Mouse (Mus musculus): ENCODE results near the gene Slc2a1. TPM values are rescaled to one million over a fixed set of nuclear protein-coding genes. Genes with fewer than 3 reads are reported as not detected.

The Slc2a1 gene
- polyA plus RNA-seq (2012; rRNA removed) = 42.2 and 42.5 TPM in 2 replicates

GRCm38 (mm10) chr4:119108495-119109408, at the start of gene Slc2a1:
TSS of gene Slc2a1 (plus strand) at chr4:119108711.
- Histone ChIP-seq H3K27me3 (ENCODE audit: control insufficient read depth, insufficient read depth, low read length) (no peaks in the 10 kb centered on the region), H3K4me3 (ENCODE audit: control insufficient read depth, insufficient read depth, low read length) (peak within 1 kb of the TSS; percentile 71), H3K4me1 (replicated peaks; ENCODE audit: control insufficient read depth, insufficient read depth, low read length) (peaks cover 25% of the 10 kb centered on the region), H3K27ac (ENCODE audit: control insufficient read depth, insufficient read depth, low read length) (peak within 1 kb of the TSS; percentile 57), H3K36me3 (ENCODE audit: control insufficient read depth, insufficient read depth, low read length) (no peaks in the 10 kb centered on the region)
- no peak for TF ChIP-seq CTCF (IDR thresholded peaks at IDR 0.05; ENCODE audit: borderline replicate concordance, control insufficient read depth, extremely low read depth, insufficient read depth, low read length, poor library complexity)
- TF ChIP-seq POLR2A (IDR thresholded peaks at IDR 0.05; ENCODE audit: control insufficient read depth, extremely low read depth, insufficient read depth, low read length, poor library complexity) = peak; percentile 85
- DNase-seq = peak; percentile 89
- under 1% methylated on average over 88 of the region's 88 CpGs for WGBS

GRCm38 (mm10) chr4:119066791-119067190, 41.7 kb upstream of the Slc2a1 start:
- Histone ChIP-seq H3K4me3 (ENCODE audit: control insufficient read depth, insufficient read depth, low read length) (no peak overlapping the region), H3K4me1 (replicated peaks; ENCODE audit: control insufficient read depth, insufficient read depth, low read length) (no peaks in the 10 kb centered on the region), H3K27me3 (ENCODE audit: control insufficient read depth, insufficient read depth, low read length) (no peaks in the 10 kb centered on the region), H3K27ac (ENCODE audit: control insufficient read depth, insufficient read depth, low read length) (no peak overlapping the region), H3K36me3 (ENCODE audit: control insufficient read depth, insufficient read depth, low read length) (no peaks in the 10 kb centered on the region)
- TF ChIP-seq POLR2A (IDR thresholded peaks at IDR 0.05; ENCODE audit: control insufficient read depth, extremely low read depth, insufficient read depth, low read length, poor library complexity) = no peak
- no peak for TF ChIP-seq CTCF (IDR thresholded peaks at IDR 0.05; ENCODE audit: borderline replicate concordance, control insufficient read depth, extremely low read depth, insufficient read depth, low read length, poor library complexity)
- DNase-seq = no peak
- WGBS = 95% methylated on average over 3 of the region's 3 CpGs

- DNase-seq = no peak
- H3K27ac ChIP-seq (ENCODE audit: control insufficient read depth, insufficient read depth, low read length) = no peak overlapping the region
- H3K27me3 ChIP-seq (ENCODE audit: control insufficient read depth, insufficient read depth, low read length) = no peaks in the 10 kb centered on the region
- no peaks in the 10 kb centered on the region for H3K4me1 ChIP-seq (replicated peaks; ENCODE audit: control insufficient read depth, insufficient read depth, low read length)
- WGBS = 80% methylated on average over 2 of the region's 2 CpGs
- no peak overlapping the region for H3K4me3 ChIP-seq (ENCODE audit: control insufficient read depth, insufficient read depth, low read length)
- TF ChIP-seq POLR2A (IDR thresholded peaks at IDR 0.05; ENCODE audit: control insufficient read depth, extremely low read depth, insufficient read depth, low read length, poor library complexity) (no peak), CTCF (IDR thresholded peaks at IDR 0.05; ENCODE audit: borderline replicate concordance, control insufficient read depth, extremely low read depth, insufficient read depth, low read length, poor library complexity) (no peak)
- no peaks in the 10 kb centered on the region for H3K36me3 ChIP-seq (ENCODE audit: control insufficient read depth, insufficient read depth, low read length)
These were observed 41.3 kb upstream of the Slc2a1 start for GRCm38 (mm10) chr4:119067204-119067603.

GRCm38 (mm10) chr4:119068918-119069317, 39.6 kb upstream of the Slc2a1 start:
- H3K36me3 ChIP-seq (ENCODE audit: control insufficient read depth, insufficient read depth, low read length) = no peaks in the 10 kb centered on the region
- no peak overlapping the region for H3K27ac ChIP-seq (ENCODE audit: control insufficient read depth, insufficient read depth, low read length)
- no peaks in the 10 kb centered on the region for H3K4me1 ChIP-seq (replicated peaks; ENCODE audit: control insufficient read depth, insufficient read depth, low read length)
- H3K4me3 ChIP-seq (ENCODE audit: control insufficient read depth, insufficient read depth, low read length) = no peak overlapping the region
- TF ChIP-seq CTCF (IDR thresholded peaks at IDR 0.05; ENCODE audit: borderline replicate concordance, control insufficient read depth, extremely low read depth, insufficient read depth, low read length, poor library complexity) (peak; percentile 40; the same call in 1 of the 2 replicates), POLR2A (IDR thresholded peaks at IDR 0.05; ENCODE audit: control insufficient read depth, extremely low read depth, insufficient read depth, low read length, poor library complexity) (no peak)
- no peaks in the 10 kb centered on the region for H3K27me3 ChIP-seq (ENCODE audit: control insufficient read depth, insufficient read depth, low read length)
- DNase-seq = no peak
- 31% methylated on average over 6 of the region's 6 CpGs for WGBS

GRCm38 (mm10) chr4:119070181-119070580, 38.3 kb upstream of the Slc2a1 start:
- H3K4me1 ChIP-seq (replicated peaks; ENCODE audit: control insufficient read depth, insufficient read depth, low read length) = no peaks in the 10 kb centered on the region
- WGBS = 94% methylated on average over 1 of the region's 1 CpGs
- H3K4me3 ChIP-seq (ENCODE audit: control insufficient read depth, insufficient read depth, low read length) = no peak overlapping the region
- H3K36me3 ChIP-seq (ENCODE audit: control insufficient read depth, insufficient read depth, low read length) = no peaks in the 10 kb centered on the region
- TF ChIP-seq CTCF (IDR thresholded peaks at IDR 0.05; ENCODE audit: borderline replicate concordance, control insufficient read depth, extremely low read depth, insufficient read depth, low read length, poor library complexity) (no peak), POLR2A (IDR thresholded peaks at IDR 0.05; ENCODE audit: control insufficient read depth, extremely low read depth, insufficient read depth, low read length, poor library complexity) (no peak)
- no peaks in the 10 kb centered on the region for H3K27me3 ChIP-seq (ENCODE audit: control insufficient read depth, insufficient read depth, low read length)
- DNase-seq = no peak
- H3K27ac ChIP-seq (ENCODE audit: control insufficient read depth, insufficient read depth, low read length) = no peak overlapping the region

GRCm38 (mm10) chr4:119070959-119071647, 37.4 kb upstream of the Slc2a1 start:
- Histone ChIP-seq H3K4me1 (replicated peaks; ENCODE audit: control insufficient read depth, insufficient read depth, low read length) (no peaks in the 10 kb centered on the region), H3K27me3 (ENCODE audit: control insufficient read depth, insufficient read depth, low read length) (no peaks in the 10 kb centered on the region), H3K36me3 (ENCODE audit: control insufficient read depth, insufficient read depth, low read length) (no peaks in the 10 kb centered on the region), H3K4me3 (ENCODE audit: control insufficient read depth, insufficient read depth, low read length) (no peak overlapping the region), H3K27ac (ENCODE audit: control insufficient read depth, insufficient read depth, low read length) (no peak overlapping the region)
- no peak for TF ChIP-seq CTCF (IDR thresholded peaks at IDR 0.05; ENCODE audit: borderline replicate concordance, control insufficient read depth, extremely low read depth, insufficient read depth, low read length, poor library complexity)
- no peak for TF ChIP-seq POLR2A (IDR thresholded peaks at IDR 0.05; ENCODE audit: control insufficient read depth, extremely low read depth, insufficient read depth, low read length, poor library complexity)
- DNase-seq = no peak
- WGBS = 83% methylated on average over 16 of the region's 16 CpGs
